Mouse (Mus musculus) heart, embryonic 14.5 days (tissue): Measurements from ENCODE around the gene Lrrn2. TPM values are rescaled to one million over a fixed set of nuclear protein-coding genes. Genes with fewer than 3 reads are reported as not detected.

Experiments used
- ATAC-seq: fragments of 200-750 bp; cut with Nextera tagmentation; 2 replicates; pipeline ENCODE4 v1.8.0; 2017; ENCODE audit warnings: low read depth, moderate TSS enrichment; ENCODE audit not compliant: insufficient number of reproducible peaks, insufficient read depth, low FRiP score
- H3K27ac ChIP-seq, 2 experiments: fragments of 200-500 bp in 1 of 2; fragments of 300-500 bp in 1 of 2; sonication (generic) in 1 of 2; replicated peaks in 1 of 2; 2 replicates each; pipeline ENCODE4 v1.5.1; 2012 to 2014; ENCODE audit warnings: low read depth in 2 of 2, low read length in 2 of 2, control low read depth in 1 of 2, mild to moderate bottlenecking in 1 of 2, mixed read lengths in 1 of 2; ENCODE audit not compliant: control insufficient read depth in 1 of 2, insufficient read depth in 1 of 2
- H3K27me3 ChIP-seq: fragments of 300-500 bp; sonication (generic); 2 replicates; pipeline ENCODE4 v1.6.1; 2014; ENCODE audit warnings: mild to moderate bottlenecking, low read length, control low read depth; ENCODE audit not compliant: control insufficient read depth, insufficient read depth
- H3K36me3 ChIP-seq: fragments of 300-500 bp; sonication (generic); 2 replicates; pipeline ENCODE4 v1.6.1; 2014; ENCODE audit warnings: mild to moderate bottlenecking, control low read depth, low read length, mixed read lengths; ENCODE audit not compliant: control insufficient read depth, insufficient read depth
- H3K4me1 ChIP-seq, 2 experiments: fragments of 200-500 bp in 1 of 2; fragments of 300-500 bp in 1 of 2; sonication (generic) in 1 of 2; 2 replicates each; pipeline ENCODE4 v1.6.1; 2012 to 2014; ENCODE audit warnings: low read length in 2 of 2, control low read depth in 1 of 2, mixed read lengths in 1 of 2; ENCODE audit not compliant: control insufficient read depth in 2 of 2, insufficient read depth in 2 of 2
- H3K4me2 ChIP-seq: fragments of 300-500 bp; sonication (generic); 2 replicates; pipeline ENCODE4 v1.6.1; 2014; ENCODE audit warnings: mild to moderate bottlenecking, low read length
- H3K4me3 ChIP-seq, 2 experiments: fragments of 200-500 bp in 1 of 2; fragments of 300-500 bp in 1 of 2; sonication (generic) in 1 of 2; 2 replicates each; pipeline ENCODE4 v1.5.1; 2012 to 2014; ENCODE audit warnings: low read length in 2 of 2, mild to moderate bottlenecking in 2 of 2, control low read depth in 1 of 2, low read depth in 1 of 2, moderate library complexity in 1 of 2; ENCODE audit not compliant: control insufficient read depth in 1 of 2, insufficient read depth in 1 of 2
- H3K9ac ChIP-seq: fragments of 300-500 bp; sonication (generic); 2 replicates; pipeline ENCODE4 v1.6.1; 2014; ENCODE audit warnings: mild to moderate bottlenecking, low read length
- H3K9me3 ChIP-seq: fragments of 300-500 bp; sonication (generic); 2 replicates; pipeline ENCODE4 v1.6.1; 2016; ENCODE audit warnings: low read length, control low read depth; ENCODE audit not compliant: control insufficient read depth
- WGBS: fragments of 180-500 bp; shearing (Covaris S2); extraction: QIAGEN DNeasy Blood & Tissue Kit; methylation state at CpG from one replicate; pipeline ENCODE4 v1.1.7; 2014; 5-methylcytosine and 5-hydroxymethylcytosine counted together
- polyA plus RNA-seq: library from polyadenylated mRNA; unstranded; fragments of >200 nt; fragmentation: Nextera tagmentation; extraction: Ambion mirVana; gene quantifications from 2 replicates; pipeline ENCODE4 v1.2.1, GENCODE M21; 2014

Gene Lrrn2
- polyA plus RNA-seq, 1 experiment from 2014 or later: 12.0 TPM

DNA sequence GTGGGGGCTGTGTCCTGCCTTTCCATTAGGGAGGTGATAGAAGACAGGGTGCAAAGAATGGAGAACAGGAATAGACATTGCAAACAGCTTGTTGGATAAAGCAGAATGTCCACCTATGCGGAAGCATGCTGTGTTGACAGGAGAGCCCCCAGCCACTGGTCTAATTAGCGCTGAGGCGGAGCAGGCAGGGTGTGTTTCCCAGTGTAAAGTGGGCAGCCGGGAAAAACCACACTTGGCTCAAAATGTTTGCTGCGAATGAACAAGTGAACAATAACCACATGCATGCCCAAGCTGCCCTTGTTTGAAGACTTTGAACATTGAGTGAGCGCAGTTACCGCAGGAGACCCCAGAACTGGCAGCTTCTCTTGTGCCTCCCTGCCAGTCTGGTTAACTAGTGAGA, 19.6 kb downstream of the Lrrn2 start:
- Histone ChIP-seq H3K36me3 (no peaks in the 10 kb centered on the region), H3K4me3 (no peak overlapping the region), H3K9me3 (no peaks in the 10 kb centered on the region), H3K27ac (no peak overlapping the region), H3K27me3 (no peaks in the 10 kb centered on the region), H3K4me2 (no peak overlapping the region), H3K4me1 (peaks cover 0 to 6% of the 10 kb centered on the region in 2 experiments; a peak in 2 of 4 replicates), H3K9ac (no peak overlapping the region)
- ATAC-seq: no peak
- WGBS: 62% methylated on average over 7 of the region's 7 CpGs

DNA sequence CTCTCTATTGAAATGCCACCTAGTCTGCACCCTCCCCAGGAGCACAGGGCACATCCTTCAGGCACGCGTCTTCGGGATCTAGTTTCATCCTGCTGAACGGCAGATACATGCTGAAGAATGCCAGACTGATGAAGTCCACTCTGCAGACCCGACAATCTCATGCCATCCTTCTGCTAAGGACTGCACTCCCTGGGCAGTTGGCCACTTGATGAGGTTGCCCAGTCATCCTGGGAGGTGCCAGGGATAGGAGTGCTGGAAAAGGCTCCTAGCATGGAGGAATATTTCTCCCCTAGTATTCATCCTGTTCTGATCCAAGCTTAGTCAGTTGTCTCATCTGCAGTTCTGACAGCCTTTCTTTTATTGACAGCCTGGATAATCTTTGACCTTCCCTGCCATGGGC, 20.9 kb downstream of the Lrrn2 start:
- H3K4me3 ChIP-seq: no peak overlapping the region
- H3K9ac ChIP-seq: no peak overlapping the region
- H3K4me2 ChIP-seq: no peak overlapping the region
- no peaks in the 10 kb centered on the region for H3K27me3 ChIP-seq
- H3K4me1 ChIP-seq: peaks cover 0 to 6% of the 10 kb centered on the region in 2 experiments; a peak in 2 of 4 replicates
- WGBS: 72% methylated on average over 5 of the region's 5 CpGs
- ATAC-seq: no peak
- no peak overlapping the region for H3K27ac ChIP-seq
- H3K9me3 ChIP-seq: no peaks in the 10 kb centered on the region
- no peaks in the 10 kb centered on the region for H3K36me3 ChIP-seq

DNA sequence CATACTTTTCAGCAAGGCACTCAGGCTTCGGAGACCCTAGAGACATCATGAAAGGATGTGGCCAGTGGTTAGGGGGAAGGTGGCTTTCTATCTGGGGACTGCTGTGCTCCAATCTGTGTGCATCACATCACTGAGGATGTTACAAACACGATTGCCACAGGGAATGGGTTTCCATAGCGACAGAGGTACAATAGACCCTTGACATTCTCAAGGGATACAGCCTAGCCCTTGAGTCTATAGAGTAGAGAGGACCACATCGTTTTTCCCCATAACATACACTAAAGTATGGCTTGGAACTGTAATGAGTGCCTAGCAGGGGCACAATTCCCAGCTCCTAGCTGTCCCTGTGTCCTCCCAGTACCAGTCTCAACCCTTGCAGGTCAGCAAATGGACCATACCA, 23.4 kb downstream of the Lrrn2 start:
- no peak overlapping the region for H3K4me2 ChIP-seq
- H3K4me3 ChIP-seq: no peak overlapping the region
- ATAC-seq: no peak
- no peaks in the 10 kb centered on the region for H3K9me3 ChIP-seq
- peaks cover 0 to 6% of the 10 kb centered on the region in 2 experiments; a peak in 2 of 4 replicates for H3K4me1 ChIP-seq
- H3K36me3 ChIP-seq: no peaks in the 10 kb centered on the region
- H3K27me3 ChIP-seq: no peaks in the 10 kb centered on the region
- H3K9ac ChIP-seq: no peak overlapping the region
- no peak overlapping the region for H3K27ac ChIP-seq
- WGBS: 61% methylated on average over 4 of the region's 4 CpGs

DNA sequence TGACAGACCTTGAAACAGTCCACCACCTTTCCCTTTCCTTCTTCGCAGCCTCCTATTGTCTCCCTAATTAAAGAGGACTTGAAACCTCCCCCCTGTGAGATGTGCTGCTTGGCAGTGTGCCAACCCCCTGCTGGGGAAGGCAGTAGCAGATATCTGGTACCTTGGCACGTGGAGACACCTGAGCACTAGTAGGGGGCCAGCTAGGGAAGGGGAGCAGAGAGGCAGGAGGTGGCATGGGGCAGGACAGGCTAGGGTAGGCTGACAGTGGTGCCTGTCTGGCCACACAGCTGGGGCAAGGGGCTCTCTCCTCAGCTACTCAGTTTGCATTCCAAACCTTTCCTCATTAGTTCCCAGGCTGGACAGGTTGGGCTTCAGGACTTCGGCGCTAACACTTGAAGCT, 29.0 kb downstream of the Lrrn2 start:
- Histone ChIP-seq H3K4me3 (no peak overlapping the region), H3K27me3 (no peaks in the 10 kb centered on the region), H3K9me3 (no peaks in the 10 kb centered on the region), H3K4me2 (no peak overlapping the region), H3K36me3 (no peaks in the 10 kb centered on the region), H3K4me1 (no peaks in the 10 kb centered on the region), H3K27ac (no peak overlapping the region), H3K9ac (no peak overlapping the region)
- 62% methylated on average over 4 of the region's 4 CpGs for WGBS
- no peak for ATAC-seq

- no peaks in the 10 kb centered on the region for H3K36me3 ChIP-seq
- H3K4me3 ChIP-seq: no peak overlapping the region
- no peaks in the 10 kb centered on the region for H3K27me3 ChIP-seq
- 89% methylated on average over 1 of the region's 1 CpGs for WGBS
- no peaks in the 10 kb centered on the region for H3K9me3 ChIP-seq
- ATAC-seq: no peak
- no peak overlapping the region for H3K9ac ChIP-seq
- no peak overlapping the region for H3K4me2 ChIP-seq
- H3K27ac ChIP-seq: no peak overlapping the region
- no peaks in the 10 kb centered on the region for H3K4me1 ChIP-seq
Observed at GRCm38 (mm10) chr1:132909951-132910350, 29.9 kb downstream of the Lrrn2 start.

DNA sequence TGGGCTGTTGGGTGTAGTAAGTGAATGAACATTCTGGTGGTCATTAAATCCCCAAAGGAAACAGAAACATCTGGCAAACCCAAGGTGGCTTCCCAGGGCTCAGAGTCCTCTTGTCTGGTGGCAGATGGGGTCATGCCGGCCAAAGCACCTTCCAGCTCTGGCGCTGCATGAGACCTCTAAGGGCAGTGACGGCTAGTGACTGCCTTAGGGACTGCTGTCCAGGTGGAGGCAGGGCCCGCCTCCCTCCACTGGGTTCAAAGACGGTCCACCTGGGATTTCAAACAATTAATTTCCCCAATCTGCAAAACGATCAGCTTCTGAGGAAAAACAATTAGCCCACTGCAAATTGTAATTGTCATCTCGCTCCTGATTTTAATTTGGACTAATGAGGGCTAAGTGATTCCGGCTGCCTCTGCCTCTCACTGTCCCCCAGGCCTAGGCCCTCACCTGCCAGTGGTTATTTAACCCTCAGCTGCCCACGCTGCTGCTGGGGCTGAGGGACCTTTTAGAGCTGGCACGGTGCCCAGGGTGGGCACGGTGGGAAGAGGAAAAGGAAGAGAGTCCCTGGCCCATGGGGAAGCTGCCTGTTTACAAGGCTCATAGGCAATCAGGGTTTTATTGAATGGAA, 30.5 kb downstream of the Lrrn2 start:
- Histone ChIP-seq H3K4me3 (no peak overlapping the region), H3K27ac (no peak overlapping the region), H3K4me1 (no peaks in the 10 kb centered on the region), H3K27me3 (no peaks in the 10 kb centered on the region), H3K36me3 (no peaks in the 10 kb centered on the region), H3K4me2 (no peak overlapping the region), H3K9ac (no peak overlapping the region), H3K9me3 (no peaks in the 10 kb centered on the region)
- ATAC-seq: no peak
- 75% methylated on average over 11 of the region's 11 CpGs for WGBS

DNA sequence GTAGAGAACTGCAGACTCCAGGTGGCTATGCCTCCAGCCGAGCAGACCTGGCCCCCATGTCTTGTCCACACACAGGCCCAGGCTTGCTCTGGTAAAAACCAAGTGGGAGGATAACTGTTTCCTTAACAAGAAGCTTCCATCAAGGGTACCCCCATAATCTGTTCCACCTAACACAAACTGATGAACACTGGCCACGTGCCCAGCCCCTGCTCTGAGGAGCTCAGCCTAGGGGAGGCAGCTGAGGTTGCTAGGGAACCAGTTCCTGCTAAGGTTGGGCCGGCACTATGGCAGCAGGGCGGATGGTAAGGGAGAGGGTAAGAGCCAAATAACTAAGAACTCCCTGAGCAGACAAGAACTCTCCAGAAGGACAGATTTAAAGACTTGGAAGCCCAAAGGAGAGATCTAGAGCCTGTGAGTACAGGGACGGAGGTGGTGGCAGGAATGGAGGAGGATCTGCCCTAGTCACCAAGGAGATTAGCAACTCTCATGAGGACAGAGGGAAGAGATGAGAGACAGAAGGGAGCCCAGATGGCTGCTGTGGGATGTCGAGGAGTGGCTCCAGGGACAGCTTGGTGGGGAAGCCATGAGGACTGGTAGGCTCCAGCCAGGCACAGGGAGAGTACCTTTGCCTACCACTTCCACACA, 35.9 kb downstream of the Lrrn2 start:
- no peaks in the 10 kb centered on the region; the same call in 1 of the 2 replicates for H3K27me3 ChIP-seq
- H3K4me3 ChIP-seq: no peak overlapping the region
- peaks cover 0 to 10% of the 10 kb centered on the region in 2 experiments; a peak in 3 of 4 replicates for H3K4me1 ChIP-seq
- WGBS: 52% methylated on average over 6 of the region's 6 CpGs
- no peak for ATAC-seq
- no peaks in the 10 kb centered on the region for H3K36me3 ChIP-seq
- no peak overlapping the region for H3K9ac ChIP-seq
- no peak overlapping the region for H3K4me2 ChIP-seq
- H3K9me3 ChIP-seq: no peaks in the 10 kb centered on the region
- no peak overlapping the region for H3K27ac ChIP-seq
